Mouse (Mus musculus): Measurements from ENCODE around the gene Stx12. TPM values are rescaled to one million over a fixed set of nuclear protein-coding genes. Genes with fewer than 3 reads are reported as not detected.
A peak's percentile ranks its signal among the peaks of the same experiment; 100 is the strongest.

Gene Stx12
- polyA plus RNA-seq, 1 experiment from 2014 or later, result 165 TPM

GRCm38 (mm10) chr4:132823614-132824366 lies 60.5 kb downstream of the Stx12 start:
- DNase-seq (ENCODE audit: low spot score), result peak; percentile 34
- Histone ChIP-seq H3K4me1 (replicated peaks; ENCODE audit: control insufficient read depth, insufficient read depth, low read length) (no peaks in the 10 kb centered on the region), H3K27ac (no peak overlapping the region), H3K9me3 (ENCODE audit: control insufficient read depth, low read length) (peaks cover 8% of the 10 kb centered on the region), H3K27me3 (ENCODE audit: control insufficient read depth, insufficient read depth, low read length) (no peaks in the 10 kb centered on the region), H3K36me3 (replicated peaks; ENCODE audit: control insufficient read depth, insufficient read depth) (peaks cover 39% of the 10 kb centered on the region), H3K9ac (no peak overlapping the region), H3K4me2 (replicated peaks) (no peak overlapping the region), H3K4me3 (replicated peaks; ENCODE audit: low read length) (no peak overlapping the region)
- 73% methylated on average over 8 of the region's 8 CpGs for WGBS
- no peak for ATAC-seq (ENCODE audit: low FRiP score)

GRCm38 (mm10) chr4:132818442-132818841 lies 65.9 kb downstream of the Stx12 start:
- no peaks in the 10 kb centered on the region for H3K36me3 ChIP-seq (replicated peaks; ENCODE audit: control insufficient read depth, insufficient read depth)
- DNase-seq (ENCODE audit: low spot score) (no peak), ATAC-seq (ENCODE audit: low FRiP score) (no peak)
- H3K9ac ChIP-seq, result no peak overlapping the region
- no peaks in the 10 kb centered on the region for H3K27me3 ChIP-seq (ENCODE audit: control insufficient read depth, insufficient read depth, low read length)
- no peaks in the 10 kb centered on the region for H3K4me1 ChIP-seq (replicated peaks; ENCODE audit: control insufficient read depth, insufficient read depth, low read length)
- H3K9me3 ChIP-seq (ENCODE audit: control insufficient read depth, low read length), result peaks cover 8% of the 10 kb centered on the region
- H3K4me3 ChIP-seq (replicated peaks; ENCODE audit: low read length), result no peak overlapping the region
- 55% methylated on average over 2 of the region's 2 CpGs for WGBS
- H3K27ac ChIP-seq, result no peak overlapping the region
- H3K4me2 ChIP-seq (replicated peaks), result no peak overlapping the region

- WGBS, result 67% methylated on average over 2 of the region's 2 CpGs
These were observed 67.5 kb downstream of the Stx12 start for GRCm38 (mm10) chr4:132816855-132817254.

GRCm38 (mm10) chr4:132816404-132816803 lies 67.9 kb downstream of the Stx12 start:
- WGBS, result 87% methylated on average over 7 of the region's 7 CpGs
- no peak overlapping the region for H3K9ac ChIP-seq
- H3K36me3 ChIP-seq (replicated peaks; ENCODE audit: control insufficient read depth, insufficient read depth), result no peaks in the 10 kb centered on the region
- DNase-seq (ENCODE audit: low spot score) (no peak), ATAC-seq (ENCODE audit: low FRiP score) (no peak)
- no peak overlapping the region for H3K27ac ChIP-seq
- H3K27me3 ChIP-seq (ENCODE audit: control insufficient read depth, insufficient read depth, low read length), result no peaks in the 10 kb centered on the region
- peaks cover 7% of the 10 kb centered on the region for H3K9me3 ChIP-seq (ENCODE audit: control insufficient read depth, low read length)
- H3K4me2 ChIP-seq (replicated peaks), result no peak overlapping the region
- no peaks in the 10 kb centered on the region for H3K4me1 ChIP-seq (replicated peaks; ENCODE audit: control insufficient read depth, insufficient read depth, low read length)
- H3K4me3 ChIP-seq (replicated peaks; ENCODE audit: low read length), result no peak overlapping the region

More at GRCm38 (mm10) chr4:132816855-132817254, 67.5 kb downstream of the Stx12 start:
- H3K36me3 ChIP-seq (replicated peaks; ENCODE audit: control insufficient read depth, insufficient read depth), result no peaks in the 10 kb centered on the region
- no peak overlapping the region for H3K4me3 ChIP-seq (replicated peaks; ENCODE audit: low read length)
- no peak overlapping the region for H3K9ac ChIP-seq
- no peak overlapping the region for H3K4me2 ChIP-seq (replicated peaks)
- DNase-seq (ENCODE audit: low spot score), result no peak
- H3K4me1 ChIP-seq (replicated peaks; ENCODE audit: control insufficient read depth, insufficient read depth, low read length), result no peaks in the 10 kb centered on the region
- H3K27ac ChIP-seq, result no peak overlapping the region
- ATAC-seq (ENCODE audit: low FRiP score), result no peak
- no peaks in the 10 kb centered on the region for H3K27me3 ChIP-seq (ENCODE audit: control insufficient read depth, insufficient read depth, low read length)
- peaks cover 8% of the 10 kb centered on the region for H3K9me3 ChIP-seq (ENCODE audit: control insufficient read depth, low read length)

- WGBS, result 95% methylated on average over 5 of the region's 5 CpGs
- H3K36me3 ChIP-seq (replicated peaks; ENCODE audit: control insufficient read depth, insufficient read depth), result no peaks in the 10 kb centered on the region
- no peak for DNase-seq (ENCODE audit: low spot score)
- H3K4me3 ChIP-seq (replicated peaks; ENCODE audit: low read length), result no peak overlapping the region
- H3K9me3 ChIP-seq (ENCODE audit: control insufficient read depth, low read length), result no peaks in the 10 kb centered on the region
- no peak overlapping the region for H3K4me2 ChIP-seq (replicated peaks)
- H3K27me3 ChIP-seq (ENCODE audit: control insufficient read depth, insufficient read depth, low read length), result no peaks in the 10 kb centered on the region
- ATAC-seq (ENCODE audit: low FRiP score), result no peak
- H3K9ac ChIP-seq, result no peak overlapping the region
- no peak overlapping the region for H3K27ac ChIP-seq
- no peaks in the 10 kb centered on the region for H3K4me1 ChIP-seq (replicated peaks; ENCODE audit: control insufficient read depth, insufficient read depth, low read length)
These were observed 74.7 kb downstream of the Stx12 start for GRCm38 (mm10) chr4:132809621-132810020.

- Histone ChIP-seq H3K36me3 (replicated peaks; ENCODE audit: control insufficient read depth, insufficient read depth) (no peaks in the 10 kb centered on the region), H3K27me3 (ENCODE audit: control insufficient read depth, insufficient read depth, low read length) (no peaks in the 10 kb centered on the region), H3K4me1 (replicated peaks; ENCODE audit: control insufficient read depth, insufficient read depth, low read length) (no peaks in the 10 kb centered on the region), H3K27ac (no peak overlapping the region), H3K9ac (no peak overlapping the region), H3K9me3 (ENCODE audit: control insufficient read depth, low read length) (no peaks in the 10 kb centered on the region), H3K4me2 (replicated peaks) (no peak overlapping the region), H3K4me3 (replicated peaks; ENCODE audit: low read length) (no peak overlapping the region)
- no peak for ATAC-seq (ENCODE audit: low FRiP score)
- 77% methylated on average over 5 of the region's 5 CpGs for WGBS
- DNase-seq (ENCODE audit: low spot score), result no peak
These were observed 76.3 kb downstream of the Stx12 start for GRCm38 (mm10) chr4:132807771-132808641.

GRCm38 (mm10) chr4:132806620-132807191 lies 77.6 kb downstream of the Stx12 start:
- H3K27me3 ChIP-seq (ENCODE audit: control insufficient read depth, insufficient read depth, low read length), result no peaks in the 10 kb centered on the region
- no peaks in the 10 kb centered on the region for H3K36me3 ChIP-seq (replicated peaks; ENCODE audit: control insufficient read depth, insufficient read depth)
- no peak for DNase-seq (ENCODE audit: low spot score)
- ATAC-seq (ENCODE audit: low FRiP score), result no peak
- WGBS, result 92% methylated on average over 7 of the region's 7 CpGs
- no peaks in the 10 kb centered on the region for H3K9me3 ChIP-seq (ENCODE audit: control insufficient read depth, low read length)
- no peaks in the 10 kb centered on the region for H3K4me1 ChIP-seq (replicated peaks; ENCODE audit: control insufficient read depth, insufficient read depth, low read length)
- no peak overlapping the region for H3K4me3 ChIP-seq (replicated peaks; ENCODE audit: low read length)
- H3K9ac ChIP-seq, result no peak overlapping the region
- no peak overlapping the region for H3K4me2 ChIP-seq (replicated peaks)
- H3K27ac ChIP-seq, result no peak overlapping the region

GRCm38 (mm10) chr4:132805599-132806197 lies 78.6 kb downstream of the Stx12 start:
- H3K9me3 ChIP-seq (ENCODE audit: control insufficient read depth, low read length), result no peaks in the 10 kb centered on the region
- WGBS, result 87% methylated on average over 12 of the region's 12 CpGs
- no peaks in the 10 kb centered on the region for H3K27me3 ChIP-seq (ENCODE audit: control insufficient read depth, insufficient read depth, low read length)
- no peak for DNase-seq (ENCODE audit: low spot score)
- no peak overlapping the region for H3K27ac ChIP-seq
- H3K9ac ChIP-seq, result no peak overlapping the region
- no peak overlapping the region for H3K4me2 ChIP-seq (replicated peaks)
- H3K36me3 ChIP-seq (replicated peaks; ENCODE audit: control insufficient read depth, insufficient read depth), result no peaks in the 10 kb centered on the region
- H3K4me3 ChIP-seq (replicated peaks; ENCODE audit: low read length), result no peak overlapping the region
- ATAC-seq (ENCODE audit: low FRiP score), result no peak
- no peaks in the 10 kb centered on the region for H3K4me1 ChIP-seq (replicated peaks; ENCODE audit: control insufficient read depth, insufficient read depth, low read length)

- no peaks in the 10 kb centered on the region for H3K9me3 ChIP-seq (ENCODE audit: control insufficient read depth, low read length)
- 86% methylated on average over 5 of the region's 5 CpGs for WGBS
- H3K36me3 ChIP-seq (replicated peaks; ENCODE audit: control insufficient read depth, insufficient read depth), result no peaks in the 10 kb centered on the region
- no peak for ATAC-seq (ENCODE audit: low FRiP score)
- H3K4me3 ChIP-seq (replicated peaks; ENCODE audit: low read length), result no peak overlapping the region
- H3K9ac ChIP-seq, result no peak overlapping the region
- no peaks in the 10 kb centered on the region for H3K27me3 ChIP-seq (ENCODE audit: control insufficient read depth, insufficient read depth, low read length)
- H3K4me1 ChIP-seq (replicated peaks; ENCODE audit: control insufficient read depth, insufficient read depth, low read length), result no peaks in the 10 kb centered on the region
- no peak overlapping the region for H3K27ac ChIP-seq
- DNase-seq (ENCODE audit: low spot score), result no peak
- no peak overlapping the region for H3K4me2 ChIP-seq (replicated peaks)
These were observed 79.2 kb downstream of the Stx12 start for GRCm38 (mm10) chr4:132805146-132805545.
